Mouse (Mus musculus): ENCODE measurements at regions not wholly inside any gene's neighbourhood (a gene's known extent, or its start where the extent isn't known, plus 50 kb on each side); places are given as distances from the start of the nearest gene placed in this dataset.

- no peak for DNase-seq (ENCODE audit: low read depth in 1 of 2, low spot score in 2 of 2)
These were observed 105.8 kb upstream of the Slc4a7 start for GRCm38 (mm10) chr14:14596057-14596809.

GRCm38 (mm10) chr14:14599586-14599985 is 102.5 kb upstream of the Slc4a7 start:
- DNase-seq (ENCODE audit: low read depth in 1 of 2, low spot score in 2 of 2) = no peak

- no peak for DNase-seq (ENCODE audit: low read depth in 1 of 2, low spot score in 2 of 2)
These were observed 102.1 kb upstream of the Slc4a7 start for GRCm38 (mm10) chr14:14599990-14600389.

- DNase-seq (ENCODE audit: low read depth in 1 of 2, low spot score in 2 of 2) = no peak
These were observed 98.6 kb upstream of the Slc4a7 start for GRCm38 (mm10) chr14:14603439-14603838.

GRCm38 (mm10) chr14:14607074-14607473 is 95.0 kb upstream of the Slc4a7 start:
- no peak for DNase-seq (ENCODE audit: low read depth in 1 of 2, low spot score in 2 of 2)

GRCm38 (mm10) chr14:14612245-14612644 is 89.8 kb upstream of the Slc4a7 start:
- DNase-seq (ENCODE audit: low read depth in 1 of 2, low spot score in 2 of 2) = no peak

DNA sequence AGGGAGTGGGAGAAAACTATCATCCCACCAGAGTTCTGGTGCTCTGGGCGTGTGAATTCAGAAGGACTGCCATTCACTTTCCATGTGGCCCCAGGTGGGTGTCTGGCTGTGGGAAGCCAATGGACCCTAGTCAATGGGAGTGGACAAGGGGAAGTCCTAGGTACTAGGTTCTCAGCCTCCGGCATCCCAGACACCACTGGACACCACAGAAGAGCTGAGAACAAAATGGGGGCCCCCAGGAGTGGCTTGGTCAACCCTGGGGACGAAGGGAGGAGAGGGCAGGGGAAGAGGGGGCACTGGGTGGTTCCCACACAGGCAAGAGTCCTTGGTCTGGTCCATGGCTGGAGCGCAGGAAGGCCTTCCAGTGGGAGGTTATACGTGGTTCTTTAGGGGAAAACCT is 81.8 kb upstream of the Slc4a7 start:
- no peak for DNase-seq (ENCODE audit: low read depth in 1 of 2, low spot score in 2 of 2)

GRCm38 (mm10) chr14:14628673-14629072 is 73.4 kb upstream of the Slc4a7 start:
- DNase-seq (ENCODE audit: low read depth in 1 of 2, low spot score in 2 of 2) = no peak

DNA sequence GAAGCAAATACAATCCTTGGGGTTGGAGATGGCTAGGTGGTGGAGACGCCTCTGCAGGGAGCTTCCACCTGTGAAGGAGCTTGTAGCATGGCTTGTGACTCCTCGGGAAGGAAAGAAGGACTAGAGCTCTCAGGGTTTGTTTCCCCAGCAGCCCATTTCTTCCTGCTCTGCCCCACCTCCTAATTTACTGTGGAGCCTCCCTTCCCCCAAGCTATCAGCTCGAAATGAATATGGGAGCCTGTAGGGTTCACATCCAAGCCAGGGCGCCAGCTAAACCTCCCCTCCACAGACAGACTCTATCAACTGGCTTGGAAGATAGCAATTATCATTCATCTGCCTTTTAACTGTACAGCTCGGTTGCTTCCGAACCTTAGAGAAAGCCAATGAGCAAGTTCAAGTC is 70.3 kb upstream of the Slc4a7 start:
- no peak for DNase-seq (ENCODE audit: low read depth in 1 of 2, low spot score in 2 of 2)

DNA sequence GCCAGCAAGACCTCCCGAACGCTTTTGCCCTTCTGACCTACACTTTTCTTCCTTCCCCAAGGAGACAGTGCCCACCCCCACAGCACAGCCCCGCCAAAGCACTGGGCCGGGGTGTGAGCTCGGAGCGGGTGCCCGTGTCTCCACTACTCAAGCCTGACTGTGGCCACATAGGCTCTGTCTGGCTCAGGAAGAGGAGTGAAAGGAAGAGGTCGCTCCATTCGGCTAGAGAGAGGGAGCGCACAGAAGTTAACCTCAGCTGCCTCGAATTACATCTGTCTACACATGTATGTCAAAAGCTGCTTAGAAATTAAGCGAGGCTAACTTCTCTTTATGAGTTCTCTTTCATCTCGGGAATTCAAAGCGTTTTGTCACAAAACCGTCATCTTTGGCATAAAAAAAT is 69.6 kb upstream of the Slc4a7 start:
- no peak for DNase-seq (ENCODE audit: low read depth in 1 of 2, low spot score in 2 of 2)

DNA sequence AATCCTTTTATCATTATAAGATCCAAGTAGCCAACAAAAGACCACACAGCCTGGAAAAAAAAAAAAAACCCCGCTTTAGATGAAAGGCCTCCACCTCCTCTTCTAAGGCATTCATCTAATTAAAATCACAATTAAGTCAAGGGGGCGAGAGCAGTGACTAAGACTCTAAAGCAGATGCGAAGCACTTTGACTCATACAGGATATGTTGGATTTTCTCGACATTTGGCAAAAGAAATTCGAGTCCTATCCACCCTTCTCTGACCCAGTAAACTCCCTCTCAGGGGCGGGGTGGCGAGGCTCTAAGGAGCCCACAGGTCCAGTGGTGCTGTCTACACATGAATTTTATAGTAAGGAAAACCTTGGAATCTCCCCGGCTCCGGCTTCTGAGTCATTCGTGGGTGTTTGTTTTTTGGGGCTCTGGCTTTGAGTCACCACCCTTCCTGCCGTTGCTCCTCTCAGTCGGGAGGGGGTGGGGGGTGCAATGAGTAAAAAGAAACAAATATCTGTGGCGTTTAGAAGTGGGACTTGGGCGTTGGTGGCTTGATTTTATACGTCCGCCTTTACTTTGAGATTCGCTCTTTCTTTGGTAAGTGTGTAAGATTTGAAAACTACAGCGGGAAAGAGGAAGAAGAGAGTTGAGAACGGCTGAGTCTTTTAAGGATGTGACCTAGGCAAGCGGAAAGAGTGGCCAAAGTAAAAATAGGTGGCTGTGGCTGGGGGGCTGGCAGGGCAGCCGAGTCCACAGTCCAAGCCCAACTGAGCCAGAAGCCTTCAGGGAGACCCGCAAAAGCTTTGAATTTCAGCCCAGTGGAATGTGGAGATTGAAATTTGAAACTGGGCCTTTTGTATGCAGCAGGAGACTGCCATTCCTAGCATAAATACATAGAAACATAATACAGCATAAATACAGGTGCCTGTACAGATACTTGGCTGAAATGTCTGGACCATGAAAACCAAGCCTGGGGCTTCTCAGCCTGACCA is 68.8 kb upstream of the Slc4a7 start:
- peak; percentile 41 to 57 for DNase-seq (ENCODE audit: low read depth in 1 of 2, low spot score in 2 of 2)

DNA sequence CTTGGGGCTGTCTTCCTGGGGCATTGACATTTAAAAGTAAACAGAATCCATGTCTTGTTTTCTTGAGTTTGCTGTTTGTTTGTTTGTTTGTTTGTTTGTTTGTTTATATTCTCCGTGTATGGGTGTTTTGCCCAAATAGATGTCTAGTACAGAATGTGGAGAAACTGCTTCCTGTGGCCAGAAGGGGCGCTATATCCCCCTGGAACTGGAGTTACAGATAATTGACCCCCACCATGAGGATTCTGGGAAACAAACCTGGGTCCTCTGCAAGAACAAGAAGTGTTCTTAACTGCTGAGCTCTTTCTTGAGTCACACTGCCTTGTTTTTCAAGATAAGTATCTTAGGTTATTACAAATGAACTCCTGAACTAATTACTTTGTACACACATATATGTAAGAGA is 68.1 kb upstream of the Slc4a7 start:
- DNase-seq (ENCODE audit: low read depth in 1 of 2, low spot score in 2 of 2) = no peak

DNA sequence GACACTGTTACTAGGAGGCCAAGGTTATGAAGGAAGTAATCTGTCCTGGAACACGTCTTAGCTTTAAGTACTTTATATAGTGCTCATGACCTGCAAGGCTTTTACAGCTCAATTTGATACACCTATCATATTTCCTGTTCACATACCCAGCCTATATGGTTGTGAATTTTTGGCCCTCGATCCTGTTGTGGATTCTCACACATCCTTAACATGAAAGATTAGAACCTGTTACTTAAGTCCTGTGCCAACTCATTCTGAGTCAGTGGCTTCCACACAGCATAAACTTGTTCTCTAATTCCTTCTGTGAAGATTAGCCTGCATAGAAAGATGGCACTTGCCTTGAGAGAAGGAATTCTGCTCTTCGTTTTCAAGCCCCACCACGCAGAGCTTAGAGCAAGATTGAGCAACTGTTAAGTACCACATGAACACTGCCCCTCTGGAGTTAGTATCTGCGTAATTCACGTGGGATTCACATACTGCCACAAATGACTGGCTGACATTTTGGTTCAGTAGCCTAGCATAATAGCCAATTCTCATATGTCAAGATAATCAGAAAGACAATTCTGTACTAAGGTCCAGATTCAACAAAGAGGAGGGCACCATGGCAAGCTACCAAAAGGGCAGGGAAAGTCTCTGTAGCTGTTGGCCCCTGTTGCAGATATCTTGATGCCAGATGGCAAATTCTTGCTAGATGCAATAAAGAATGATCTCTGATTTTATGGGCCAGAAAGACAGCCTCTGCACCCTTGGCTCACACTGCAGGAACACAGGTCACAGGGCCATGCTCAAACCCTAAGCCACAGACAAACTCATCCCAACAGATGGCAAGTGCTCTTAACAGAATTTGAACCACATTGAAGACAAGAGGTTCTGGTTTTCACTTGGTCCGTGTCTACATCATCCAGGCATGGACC is 62.7 kb upstream of the Slc4a7 start:
- no peak for DNase-seq (ENCODE audit: low read depth in 1 of 2, low spot score in 2 of 2)

DNA sequence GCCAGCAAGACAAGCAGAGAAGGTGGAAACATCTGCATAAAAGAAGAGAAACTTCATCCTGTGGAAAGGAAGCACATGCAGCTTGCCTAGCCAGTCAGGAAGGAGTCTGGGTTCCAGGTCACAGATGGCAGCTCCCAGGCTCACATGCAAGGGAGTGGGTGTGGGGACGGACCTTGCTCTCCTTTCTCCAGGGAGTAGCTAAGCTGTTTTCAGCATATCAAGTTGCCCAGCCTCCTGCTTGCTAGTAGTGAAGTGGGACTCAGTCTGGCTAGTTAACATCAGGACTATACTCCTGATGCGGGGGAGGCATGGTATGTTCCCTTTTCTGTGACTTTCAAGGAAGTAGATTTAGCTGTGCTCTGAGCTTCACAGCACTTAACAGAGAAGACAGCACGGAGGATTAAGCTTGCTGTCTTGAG is 62.0 kb upstream of the Slc4a7 start:
- no peak for DNase-seq (ENCODE audit: low read depth in 1 of 2, low spot score in 2 of 2)

DNA sequence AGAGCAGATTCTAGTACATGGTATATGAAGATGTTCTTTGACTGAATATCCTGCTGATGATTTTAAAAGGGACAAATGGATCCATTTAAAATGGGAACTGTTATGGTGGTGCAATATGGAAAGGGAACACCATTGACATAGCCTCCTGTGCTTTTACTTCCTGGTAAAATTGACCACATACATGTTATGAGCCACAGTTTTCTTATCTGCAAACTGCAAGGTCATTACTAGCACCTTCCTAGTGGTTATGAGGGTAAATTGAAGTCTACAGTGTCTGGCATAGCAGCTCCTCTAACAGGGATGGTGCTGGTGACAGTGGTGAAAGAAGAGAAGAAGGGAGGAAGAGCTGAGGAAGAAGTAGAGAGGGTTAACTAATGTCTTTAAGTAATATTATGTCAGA is 61.5 kb upstream of the Slc4a7 start:
- no peak for DNase-seq (ENCODE audit: low read depth in 1 of 2, low spot score in 2 of 2)

GRCm38 (mm10) chr14:14643533-14643932 is 58.5 kb upstream of the Slc4a7 start:
- DNase-seq (ENCODE audit: low read depth in 1 of 2, low spot score in 2 of 2) = no peak

- DNase-seq (ENCODE audit: low read depth in 1 of 2, low spot score in 2 of 2) = no peak
These were observed 57.0 kb upstream of the Slc4a7 start for GRCm38 (mm10) chr14:14645084-14645483.
